Mouse (Mus musculus) NIH3T3 (cell line): Measurements from ENCODE around the gene Zfp617.
"Not testable (repeated sequence)": the region's sequence is repeated elsewhere in the genome, so short reads cannot be mapped to it uniquely, and the experiment has no call there.

Source experiments
- DNase-seq: peaks from one replicate; pipeline ENCODE4 v3.0.0-alpha.2; 2012; ENCODE audit warnings: low read depth

Gene Zfp617

GRCm38 (mm10) chr8:71952489-71952888 lies 44.1 kb downstream of the Zfp617 start:
- no peak for DNase-seq

- DNase-seq, result not testable (repeated sequence)
Observed at GRCm38 (mm10) chr8:71952961-71953700, 44.7 kb downstream of the Zfp617 start.

GRCm38 (mm10) chr8:71954666-71955065 lies 46.2 kb downstream of the Zfp617 start:
- DNase-seq, result no peak

GRCm38 (mm10) chr8:71960483-71960882 lies 52.0 kb downstream of the Zfp617 start:
- no peak for DNase-seq

- DNase-seq, result no peak
Observed at GRCm38 (mm10) chr8:71961796-71962195, 53.4 kb downstream of the Zfp617 start.

- DNase-seq, result no peak
Observed at GRCm38 (mm10) chr8:71964051-71964450, 55.6 kb downstream of the Zfp617 start.

- no peak for DNase-seq
Observed at GRCm38 (mm10) chr8:71965166-71965565, 56.7 kb downstream of the Zfp617 start.

GRCm38 (mm10) chr8:71966411-71966810 lies 58.0 kb downstream of the Zfp617 start:
- no peak for DNase-seq

GRCm38 (mm10) chr8:71967261-71967660 lies 58.8 kb downstream of the Zfp617 start:
- no peak for DNase-seq

GRCm38 (mm10) chr8:71968100-71968499 lies 59.7 kb downstream of the Zfp617 start:
- DNase-seq, result no peak

- peak; percentile 72 for DNase-seq
Observed at GRCm38 (mm10) chr8:71968636-71969035, 60.2 kb downstream of the Zfp617 start.

GRCm38 (mm10) chr8:71971945-71972344 lies 63.5 kb downstream of the Zfp617 start:
- peak; percentile 70 for DNase-seq

GRCm38 (mm10) chr8:71974211-71974610 lies 65.8 kb downstream of the Zfp617 start:
- DNase-seq, result no peak

GRCm38 (mm10) chr8:71981032-71981431 lies 72.6 kb downstream of the Zfp617 start:
- DNase-seq, result no peak

- DNase-seq, result no peak
Observed at GRCm38 (mm10) chr8:71981456-71981855, 73.0 kb downstream of the Zfp617 start.
